Mouse (Mus musculus) spleen, adult 2 months (tissue): ENCODE data around the gene Jmjd4. TPM values are rescaled to one million over a fixed set of nuclear protein-coding genes. Genes with fewer than 3 reads are reported as not detected.
A peak's percentile ranks its signal among the peaks of the same experiment; 100 is the strongest.

ENCODE experiments used
- DNase-seq, 2 experiments: peaks; one replicate each; pipeline versions ENCODE4 v3.0.0 to v3.0.0-alpha.2; 2012 to 2021; ENCODE audit warnings: low spot score in 2 of 2, low read depth in 1 of 2
- H3K27ac ChIP-seq: fragments of 200-500 bp; 2 replicates; pipeline ENCODE4 v1.5.1; 2012; ENCODE audit warnings: low read length, inconsistent platforms; ENCODE audit not compliant: insufficient read depth
- H3K27me3 ChIP-seq: fragments of 200-500 bp; 2 replicates; pipeline ENCODE4 v1.6.1; 2012; ENCODE audit warnings: mild to moderate bottlenecking, moderate library complexity, low read length, inconsistent platforms; ENCODE audit not compliant: control insufficient read depth, insufficient read depth
- H3K36me3 ChIP-seq: fragments of 200-500 bp; 2 replicates; pipeline ENCODE4 v1.6.1; 2012; ENCODE audit warnings: mild to moderate bottlenecking, low read length, inconsistent platforms; ENCODE audit not compliant: control insufficient read depth, insufficient read depth
- H3K4me1 ChIP-seq: fragments of 200-500 bp; 2 replicates; pipeline ENCODE4 v1.6.1; 2011; ENCODE audit warnings: inconsistent platforms; ENCODE audit not compliant: control insufficient read depth, insufficient read depth, insufficient read length
- H3K4me3 ChIP-seq: fragments of 200-500 bp; 2 replicates; pipeline ENCODE4 v1.5.1; 2011; ENCODE audit warnings: mild to moderate bottlenecking, inconsistent platforms; ENCODE audit not compliant: insufficient read depth, insufficient read length; ENCODE audit errors: extremely low read depth
- CTCF ChIP-seq: fragments of 200-500 bp; IDR thresholded peaks from 2 replicates; pipeline ENCODE4 v1.5.1; 2011; ENCODE audit warnings: mild to moderate bottlenecking, inconsistent platforms; ENCODE audit not compliant: insufficient read depth, insufficient read length, insufficient replicate concordance; ENCODE audit errors: extremely low read depth
- POLR2A ChIP-seq: fragments of 200-500 bp; IDR thresholded peaks from 2 replicates; pipeline ENCODE4 v1.6.1; 2011; ENCODE audit warnings: low read depth, low read length, inconsistent platforms
- WGBS: fragments of 180-500 bp; shearing (Covaris S2); methylation state at CpG from one replicate; pipeline ENCODE4 v1.1.7; 2018; 5-methylcytosine and 5-hydroxymethylcytosine counted together
- polyA plus RNA-seq: library from polyadenylated mRNA; depleted of rRNA; stranded (reverse); fragments of >200 nt; gene quantifications from 2 replicates; pipeline ENCODE4 v1.2.3, GENCODE M21; 2012

Gene Jmjd4
- polyA plus RNA-seq, 1 experiment: 4.7 TPM

GRCm38 (mm10) chr11:59460459-59460858 is 10.6 kb downstream of the Jmjd4 start:
- WGBS: 94% methylated on average over 2 of the region's 2 CpGs
- Histone ChIP-seq H3K36me3 (peaks cover 20% of the 10 kb centered on the region), H3K4me1 (no peaks in the 10 kb centered on the region), H3K27me3 (no peaks in the 10 kb centered on the region), H3K4me3 (no peak overlapping the region), H3K27ac (no peak overlapping the region)
- TF ChIP-seq CTCF (no peak), POLR2A (no peak)
- no peak for DNase-seq

- Histone ChIP-seq H3K4me3 (peak overlapping the region; percentile 68), H3K4me1 (no peaks in the 10 kb centered on the region; the same call in 1 of the 2 replicates), H3K36me3 (no peaks in the 10 kb centered on the region), H3K27ac (peak overlapping the region; percentile 21), H3K27me3 (no peaks in the 10 kb centered on the region)
- DNase-seq: no peak
- TF ChIP-seq POLR2A: no peak
- no peak for TF ChIP-seq CTCF
- WGBS: 9% methylated on average over 37 of the region's 37 CpGs
Measured at GRCm38 (mm10) chr11:59471413-59472325, 21.8 kb downstream of the Jmjd4 start.

GRCm38 (mm10) chr11:59472326-59472677 is 22.5 kb downstream of the Jmjd4 start, which contains the start of gene Zfp867:
Gene Zfp867, minus strand, starts transcription at chr11:59472474.
- TF ChIP-seq POLR2A (peak; percentile 48; the same call in 1 of the 2 replicates), CTCF (no peak)
- peak within 1 kb of the TSS; percentile 21 for H3K27ac ChIP-seq
- WGBS: under 1% methylated on average over 19 of the region's 19 CpGs
- H3K36me3 ChIP-seq: no peaks in the 10 kb centered on the region
- no peaks in the 10 kb centered on the region for H3K27me3 ChIP-seq
- peak within 1 kb of the TSS; percentile 68 for H3K4me3 ChIP-seq
- DNase-seq: peak; percentile 70 to 87
- H3K4me1 ChIP-seq: no peaks in the 10 kb centered on the region; the same call in 1 of the 2 replicates

GRCm38 (mm10) chr11:59477240-59477639 is 27.4 kb downstream of the Jmjd4 start:
- DNase-seq: no peak
- H3K27ac ChIP-seq: no peak overlapping the region
- no peaks in the 10 kb centered on the region for H3K36me3 ChIP-seq
- H3K4me1 ChIP-seq: no peaks in the 10 kb centered on the region
- no peak for TF ChIP-seq POLR2A
- no peak for TF ChIP-seq CTCF
- no peak overlapping the region for H3K4me3 ChIP-seq
- WGBS: 71% methylated on average over 6 of the region's 6 CpGs
- H3K27me3 ChIP-seq: no peaks in the 10 kb centered on the region

DNA sequence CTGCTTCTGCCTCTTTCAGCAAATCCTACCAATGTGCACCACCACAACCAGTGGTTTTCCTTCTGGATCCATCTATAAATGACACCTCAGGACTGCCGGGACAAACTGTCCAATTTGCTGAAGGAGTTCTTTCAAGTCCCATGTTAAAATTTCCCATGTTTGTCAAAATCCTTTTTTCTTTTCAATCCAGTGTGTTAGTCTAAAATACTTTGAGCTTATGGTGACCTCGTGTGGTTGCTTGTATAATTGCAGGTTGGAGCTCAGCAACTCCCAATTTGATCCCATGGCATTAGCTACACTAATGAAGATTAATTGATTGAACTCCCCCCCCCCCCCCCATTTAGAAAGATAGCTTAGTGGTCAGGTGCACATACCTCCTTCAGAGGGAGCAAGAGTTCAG is 33.4 kb downstream of the Jmjd4 start:
- DNase-seq: peak in 1 of 2 experiments; percentile 26
- no peaks in the 10 kb centered on the region for H3K4me1 ChIP-seq
- H3K36me3 ChIP-seq: peaks cover 12% of the 10 kb centered on the region
- H3K4me3 ChIP-seq: no peak overlapping the region
- 8% methylated on average over 2 of the region's 2 CpGs for WGBS
- no peak for TF ChIP-seq POLR2A
- TF ChIP-seq CTCF: no peak
- no peak overlapping the region for H3K27ac ChIP-seq
- H3K27me3 ChIP-seq: no peaks in the 10 kb centered on the region

DNA sequence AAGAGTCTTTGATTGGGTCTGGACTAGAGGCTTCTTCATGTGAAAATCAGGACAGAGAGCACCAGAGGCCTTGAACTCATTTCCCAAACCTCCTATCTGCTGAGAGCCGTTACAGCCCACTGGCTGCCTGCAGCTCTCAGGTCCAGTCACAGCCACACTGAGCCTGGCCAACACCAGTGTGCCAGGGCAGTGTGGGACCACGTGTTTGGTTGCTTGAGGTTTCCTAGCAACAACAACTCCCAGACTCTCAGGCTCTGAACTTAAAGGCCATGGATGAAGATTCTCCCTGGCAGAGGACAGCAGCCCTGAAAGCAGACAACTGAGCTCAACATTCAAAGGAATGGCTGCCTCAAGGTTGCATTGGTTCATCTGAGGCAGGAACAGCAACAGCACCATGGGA is 35.8 kb downstream of the Jmjd4 start:
- WGBS: 73% methylated on average over 2 of the region's 2 CpGs
- Histone ChIP-seq H3K4me1 (no peaks in the 10 kb centered on the region), H3K27me3 (no peaks in the 10 kb centered on the region), H3K27ac (no peak overlapping the region), H3K4me3 (no peak overlapping the region), H3K36me3 (peaks cover 14% of the 10 kb centered on the region)
- DNase-seq: no peak
- TF ChIP-seq CTCF (no peak), POLR2A (no peak)

GRCm38 (mm10) chr11:59486222-59486621 is 36.4 kb downstream of the Jmjd4 start:
- Histone ChIP-seq H3K4me1 (no peaks in the 10 kb centered on the region), H3K27ac (no peak overlapping the region), H3K4me3 (no peak overlapping the region), H3K27me3 (no peaks in the 10 kb centered on the region), H3K36me3 (peaks cover 16% of the 10 kb centered on the region)
- 89% methylated on average over 8 of the region's 8 CpGs for WGBS
- TF ChIP-seq POLR2A (no peak), CTCF (no peak)
- DNase-seq: no peak
